19 mouse cellular contexts compared by ENCODE assay signal in genomic region chr12:87328025-87328424, GRCm38 (mm10). TPM values are rescaled to one million over a fixed set of nuclear protein-coding genes. Genes with fewer than 3 reads are reported as not detected.
DNase-seq lines count a peak whose midpoint lies in the region; ATAC-seq and TF ChIP-seq lines count a peak whose summit lies in the region.
"Had no signal": no experiment of that assay in that cellular context is flagged by ENCODE, and none has a peak within 500 bp of the region (broad histone marks: within the 10 kb centered on the region; RNA-seq: fewer than 3 reads in every experiment).

No protein-coding gene starts in this region.

- peaks cover 12% of the 10 kb centered on the region; the same call in 1 of the 2 replicates for H3K4me1 ChIP-seq in forebrain, embryonic 14.5 days (ENCODE audit: control insufficient read depth, insufficient read depth, low read length)
- 0 out of 2 replicates have a peak, but pooled peaks cover 3% of the 10 kb centered on the region for H3K4me1 ChIP-seq in stomach, embryonic 14.5 days (ENCODE audit: control insufficient read depth, insufficient read depth, low read length)

- no peaks in the 10 kb centered on the region for H3K9me3 ChIP-seq in forebrain, embryonic 14.5 days (replicated peaks; ENCODE audit: control insufficient read depth, low read length)
- no peaks in the 10 kb centered on the region for H3K9me3 ChIP-seq in stomach, embryonic 14.5 days (ENCODE audit: control insufficient read depth, low read depth, low read length)
- H3K9me3 ChIP-seq: heart, embryonic 15.5 days; liver, embryonic 13.5 days; neural tube, embryonic 13.5 days had no signal

- H3K27me3 ChIP-seq in forebrain, embryonic 14.5 days (replicated peaks; ENCODE audit: control insufficient read depth, insufficient read depth, low read length) = no peaks in the 10 kb centered on the region
- H3K27me3 ChIP-seq in stomach, embryonic 14.5 days (ENCODE audit: control insufficient read depth, insufficient read depth, low read length) = no peaks in the 10 kb centered on the region
- H3K27me3 ChIP-seq: CH12.LX; heart, embryonic 15.5 days; liver, embryonic 13.5 days; neural tube, embryonic 13.5 days had no signal

- TF ChIP-seq CTCF in layer of hippocampus, adult 2 months (conservative IDR thresholded peaks at IDR 0.05) = no peak

- peak; percentile 20; the same call in 1 of the 2 replicates for ATAC-seq in forebrain, embryonic 14.5 days
- ATAC-seq in stomach, embryonic 14.5 days (ENCODE audit: insufficient number of reproducible peaks, insufficient read depth, low FRiP score, low read depth) = no peak
- ATAC-seq in erythroblast, adult 5-6 weeks (replicated peaks; ENCODE audit: low FRiP score, poor library complexity, severe bottlenecking) = no peak

- WGBS in forebrain, embryonic 14.5 days = 6% methylated on average over 4 of the region's 4 CpGs
- 47% methylated on average over 4 of the region's 4 CpGs for WGBS in stomach, embryonic 14.5 days

- H3K27ac ChIP-seq in layer of hippocampus, adult 2 months = peak overlapping the region; percentile 46; the same call in 1 of the 2 replicates
- H3K27ac ChIP-seq in forebrain, embryonic 14.5 days (ENCODE audit: low read depth, low read length) = no peak overlapping the region
- H3K27ac ChIP-seq in stomach, embryonic 14.5 days (ENCODE audit: low read length) = 0 out of 2 replicates have a peak overlapping the region, but pooled peaks have one; percentile 6
- H3K27ac ChIP-seq: heart, embryonic 15.5 days; hindbrain, postnatal 0 days; neural tube, embryonic 13.5 days had no signal

- no peak overlapping the region for H3K4me2 ChIP-seq in forebrain, embryonic 14.5 days (ENCODE audit: low read length)
- no peak overlapping the region for H3K4me2 ChIP-seq in stomach, embryonic 14.5 days (replicated peaks; ENCODE audit: low read depth, low read length)
- H3K4me2 ChIP-seq: heart, embryonic 15.5 days; liver, embryonic 13.5 days; neural tube, embryonic 13.5 days had no signal

- peak; percentile 12 for DNase-seq in embryo, embryonic 10.5 days (ENCODE audit: low spot score)
- DNase-seq in embryo, embryonic 10 days (ENCODE audit: low spot score) = no peak
- DNase-seq in layer of hippocampus, adult 2 months (ENCODE audit: low spot score in 2 of 2) = no peak
- DNase-seq in layer of hippocampus, postnatal 14 days (ENCODE audit: low spot score in 2 of 2) = no peak
- DNase-seq in forebrain, embryonic 14.5 days (ENCODE audit: low spot score) = no peak
- no peak for DNase-seq in gastrocnemius, adult 8-10 months (ENCODE audit: low spot score in 2 of 2)
- DNase-seq: adrenal gland, adult 8-10 months; cerebellum, adult 11-12 months; kidney, adult 8-10 months; kidney, postnatal 4 days; liver, embryonic 13.5 days; right cerebral cortex, postnatal 4 days had no signal

- H3K36me3 ChIP-seq in forebrain, embryonic 14.5 days (ENCODE audit: control insufficient read depth, insufficient read depth, low read length) = 0 out of 2 replicates have a peak, but pooled peaks cover 4% of the 10 kb centered on the region
- H3K36me3 ChIP-seq in stomach, embryonic 14.5 days (ENCODE audit: control insufficient read depth, insufficient read depth, low read length) = no peaks in the 10 kb centered on the region
- H3K36me3 ChIP-seq: heart, embryonic 15.5 days had no signal

- H3K9ac ChIP-seq in forebrain, embryonic 14.5 days (ENCODE audit: low read length) = no peak overlapping the region
- H3K9ac ChIP-seq in stomach, embryonic 14.5 days (replicated peaks; ENCODE audit: low read depth, low read length) = no peak overlapping the region
- H3K9ac ChIP-seq: heart, embryonic 15.5 days; liver, embryonic 13.5 days; neural tube, embryonic 13.5 days had no signal

- no peak overlapping the region for H3K4me3 ChIP-seq in layer of hippocampus, adult 2 months
- H3K4me3 ChIP-seq in forebrain, embryonic 14.5 days (ENCODE audit: low read depth, low read length) = no peak overlapping the region
- H3K4me3 ChIP-seq in stomach, embryonic 14.5 days (ENCODE audit: low read depth, low read length) = no peak overlapping the region
- H3K4me3 ChIP-seq: heart, embryonic 15.5 days; liver, embryonic 13.5 days; neural tube, embryonic 13.5 days had no signal

RNA-seq across cellular contexts. Expression of gene Ism2, which starts 28.5 kb away (rescaled TPM):
- total RNA-seq in layer of hippocampus, adult 2 months (2021) = under 1 TPM; 0.32 to 0.33 TPM
- under 1 TPM; 0.52 to 0.60 TPM for total RNA-seq in layer of hippocampus, postnatal 14 days (2021)
- 0.83 and 0.93 TPM in 2 replicates for polyA plus RNA-seq in forebrain, embryonic 14.5 days (2014; fragmentation: Nextera tagmentation; extraction: Ambion mirVana)
- 0.29 and 0.57 TPM in 2 replicates for polyA plus RNA-seq in stomach, embryonic 14.5 days (2014; fragmentation: Nextera tagmentation; extraction: Ambion mirVana)
- total RNA-seq in gastrocnemius, adult 8-10 months (2022) = not detected
- not detected in 2 replicates for total RNA-seq in erythroblast, adult 5-6 weeks (2015; ENCODE audit: low replicate concordance)
- not detected in 2 replicates for total RNA-seq in erythroblast, adult 5-6 weeks (2017; ENCODE audit: low replicate concordance)
- total RNA-seq: monocyte, adult 5-6 weeks had no signal
